Mouse (Mus musculus) midbrain, embryonic 15.5 days (tissue): ENCODE data around the gene Dhx40. TPM values are rescaled to one million over a fixed set of nuclear protein-coding genes. Genes with fewer than 3 reads are reported as not detected.

ENCODE experiments used
- ATAC-seq: fragments of 200-750 bp; cut with Nextera tagmentation; replicated peaks from 2 replicates; pipeline ENCODE4 v1.8.0; 2017; ENCODE audit warnings: moderate TSS enrichment
- H3K27ac ChIP-seq: fragments of 300-500 bp; sonication (generic); 2 replicates; pipeline ENCODE4 v1.5.1; 2015; ENCODE audit warnings: mild to moderate bottlenecking, inconsistent platforms
- H3K27me3 ChIP-seq: fragments of 300-500 bp; sonication (generic); replicated peaks from 2 replicates; pipeline ENCODE4 v1.6.1; 2015; ENCODE audit warnings: inconsistent platforms
- H3K36me3 ChIP-seq: fragments of 300-500 bp; sonication (generic); replicated peaks from 2 replicates; pipeline ENCODE4 v1.6.1; 2015; ENCODE audit warnings: inconsistent platforms
- H3K4me1 ChIP-seq: fragments of 300-500 bp; sonication (generic); 2 replicates; pipeline ENCODE4 v1.6.1; 2015; ENCODE audit warnings: inconsistent platforms
- H3K4me2 ChIP-seq: fragments of 300-500 bp; sonication (generic); 2 replicates; pipeline ENCODE4 v1.6.1; 2015; ENCODE audit warnings: inconsistent platforms, mild to moderate bottlenecking, moderate library complexity
- H3K4me3 ChIP-seq: fragments of 300-500 bp; sonication (generic); 2 replicates; pipeline ENCODE4 v1.5.1; 2015; ENCODE audit warnings: mild to moderate bottlenecking, inconsistent platforms
- H3K9ac ChIP-seq: fragments of 300-500 bp; sonication (generic); 2 replicates; pipeline ENCODE4 v1.6.1; 2015; ENCODE audit warnings: mild to moderate bottlenecking, inconsistent platforms
- H3K9me3 ChIP-seq: fragments of 300-500 bp; sonication (generic); 2 replicates; pipeline ENCODE4 v1.6.1; 2016; ENCODE audit warnings: inconsistent platforms
- WGBS: fragments of 180-500 bp; shearing (Covaris S2); methylation state at CpG from one replicate; pipeline ENCODE4 v1.1.7; 2015; ENCODE audit warnings: mixed read lengths; 5-methylcytosine and 5-hydroxymethylcytosine counted together
- polyA plus RNA-seq: library from polyadenylated mRNA; unstranded; fragments of >200 nt; fragmentation: Nextera tagmentation; extraction: Ambion mirVana; gene quantifications from 2 replicates; pipeline ENCODE4 v1.2.1, GENCODE M21; 2015

The Dhx40 gene
- polyA plus RNA-seq, 1 experiment from 2014 or later = 21.7 TPM

- Histone ChIP-seq H3K4me3 (no peak overlapping the region), H3K4me1 (peaks cover 28% of the 10 kb centered on the region), H3K27ac (peak overlapping the region; percentile 94; the same call in 1 of the 2 replicates), H3K4me2 (no peak overlapping the region), H3K36me3 (no peaks in the 10 kb centered on the region), H3K9ac (no peak overlapping the region), H3K9me3 (no peaks in the 10 kb centered on the region), H3K27me3 (no peaks in the 10 kb centered on the region)
- 96% methylated on average over 1 of the region's 1 CpGs for WGBS
- no peak for ATAC-seq
Observed at GRCm38 (mm10) chr11:86759226-86759625, 48.3 kb downstream of the Dhx40 start.

- Histone ChIP-seq H3K27me3 (no peaks in the 10 kb centered on the region), H3K4me1 (peaks cover 34% of the 10 kb centered on the region), H3K27ac (peak overlapping the region; percentile 94), H3K36me3 (no peaks in the 10 kb centered on the region), H3K9me3 (no peaks in the 10 kb centered on the region), H3K4me3 (peak overlapping the region; percentile 58), H3K4me2 (peak overlapping the region; percentile 64), H3K9ac (peak overlapping the region; percentile 71)
- ATAC-seq = no peak
- WGBS = 29% methylated on average over 6 of the region's 6 CpGs
Observed at GRCm38 (mm10) chr11:86758559-86758958, 49.0 kb downstream of the Dhx40 start.

- H3K9ac ChIP-seq = peak within 1 kb of the TSS; percentile 72
- no peaks in the 10 kb centered on the region for H3K9me3 ChIP-seq
- H3K27ac ChIP-seq = peak within 1 kb of the TSS; percentile 94
- H3K4me1 ChIP-seq = peaks cover 38% of the 10 kb centered on the region
- ATAC-seq = peak; percentile 97
- WGBS = under 1% methylated on average over 73 of the region's 73 CpGs
- H3K36me3 ChIP-seq = no peaks in the 10 kb centered on the region
- H3K4me2 ChIP-seq = peak within 1 kb of the TSS; percentile 87
- H3K27me3 ChIP-seq = no peaks in the 10 kb centered on the region
- H3K4me3 ChIP-seq = peak within 1 kb of the TSS; percentile 58
Observed at GRCm38 (mm10) chr11:86757480-86758371, 49.8 kb downstream of the Dhx40 start, which contains the start of gene Cltc. Gene Cltc (minus strand): TSS chr11:86757565.

GRCm38 (mm10) chr11:86757142-86757479 lies 50.4 kb downstream of the Dhx40 start:
- ATAC-seq = peak; percentile 81; the same call in 1 of the 2 replicates
- no peaks in the 10 kb centered on the region for H3K9me3 ChIP-seq
- no peaks in the 10 kb centered on the region for H3K27me3 ChIP-seq
- H3K4me1 ChIP-seq = peaks cover 38% of the 10 kb centered on the region
- peak overlapping the region; percentile 87 for H3K4me2 ChIP-seq
- peak overlapping the region; percentile 58 for H3K4me3 ChIP-seq
- H3K36me3 ChIP-seq = no peaks in the 10 kb centered on the region
- 0% methylated on average over 18 of the region's 18 CpGs for WGBS
- H3K9ac ChIP-seq = peak overlapping the region; percentile 72
- peak overlapping the region; percentile 94 for H3K27ac ChIP-seq

GRCm38 (mm10) chr11:86756156-86757141 lies 51.1 kb downstream of the Dhx40 start:
- H3K9ac ChIP-seq = peak overlapping the region; percentile 72
- H3K27ac ChIP-seq = peak overlapping the region; percentile 94
- H3K4me2 ChIP-seq = peak overlapping the region; percentile 87
- H3K36me3 ChIP-seq = no peaks in the 10 kb centered on the region
- H3K27me3 ChIP-seq = no peaks in the 10 kb centered on the region
- 2% methylated on average over 31 of the region's 31 CpGs for WGBS
- H3K4me1 ChIP-seq = peaks cover 38% of the 10 kb centered on the region
- peak; percentile 34 for ATAC-seq
- no peaks in the 10 kb centered on the region for H3K9me3 ChIP-seq
- H3K4me3 ChIP-seq = peak overlapping the region; percentile 58

GRCm38 (mm10) chr11:86752404-86752803 lies 55.1 kb downstream of the Dhx40 start:
- H3K4me1 ChIP-seq = peaks cover 31% of the 10 kb centered on the region

GRCm38 (mm10) chr11:86751010-86751409 lies 56.5 kb downstream of the Dhx40 start:
- no peak overlapping the region for H3K4me2 ChIP-seq
- H3K9me3 ChIP-seq = no peaks in the 10 kb centered on the region
- whole genome bisulfite sequencing = 95% methylated on average over 1 of the region's 1 CpGs
- no peak overlapping the region for H3K9ac ChIP-seq
- H3K4me1 ChIP-seq = peaks cover 31% of the 10 kb centered on the region
- no peak for ATAC-seq
- no peaks in the 10 kb centered on the region for H3K27me3 ChIP-seq
- no peak overlapping the region for H3K27ac ChIP-seq
- no peaks in the 10 kb centered on the region for H3K36me3 ChIP-seq
- no peak overlapping the region for H3K4me3 ChIP-seq

More at GRCm38 (mm10) chr11:86752404-86752803, 55.1 kb downstream of the Dhx40 start:
- Histone ChIP-seq H3K36me3 (no peaks in the 10 kb centered on the region), H3K4me3 (no peak overlapping the region), H3K4me2 (no peak overlapping the region), H3K9ac (no peak overlapping the region), H3K27me3 (no peaks in the 10 kb centered on the region), H3K9me3 (no peaks in the 10 kb centered on the region), H3K27ac (no peak overlapping the region)
- ATAC-seq = no peak

- Histone ChIP-seq H3K27ac (no peak overlapping the region), H3K9ac (no peak overlapping the region), H3K4me2 (no peak overlapping the region), H3K4me1 (peaks cover 22% of the 10 kb centered on the region), H3K9me3 (no peaks in the 10 kb centered on the region), H3K36me3 (no peaks in the 10 kb centered on the region), H3K4me3 (no peak overlapping the region), H3K27me3 (no peaks in the 10 kb centered on the region)
- ATAC-seq = no peak
- WGBS = 51% methylated on average over 3 of the region's 3 CpGs
Observed at GRCm38 (mm10) chr11:86749776-86750423, 57.6 kb downstream of the Dhx40 start.

- peaks cover 6% of the 10 kb centered on the region; the same call in 1 of the 2 replicates for H3K4me1 ChIP-seq
- no peak overlapping the region for H3K4me2 ChIP-seq
- no peaks in the 10 kb centered on the region for H3K9me3 ChIP-seq
- H3K27me3 ChIP-seq = no peaks in the 10 kb centered on the region
- ATAC-seq = no peak
- no peak overlapping the region for H3K27ac ChIP-seq
- 83% methylated on average over 3 of the region's 3 CpGs for WGBS
- no peak overlapping the region for H3K4me3 ChIP-seq
- no peak overlapping the region for H3K9ac ChIP-seq
- no peaks in the 10 kb centered on the region for H3K36me3 ChIP-seq
Observed at GRCm38 (mm10) chr11:86745634-86746404, 61.7 kb downstream of the Dhx40 start.

GRCm38 (mm10) chr11:86742605-86743004 lies 64.9 kb downstream of the Dhx40 start:
- Histone ChIP-seq H3K4me3 (no peak overlapping the region), H3K4me2 (no peak overlapping the region)

GRCm38 (mm10) chr11:86741505-86741904 lies 66.0 kb downstream of the Dhx40 start:
- H3K9ac ChIP-seq = no peak overlapping the region
- no peak for ATAC-seq
- H3K4me2 ChIP-seq = no peak overlapping the region
- no peak overlapping the region for H3K27ac ChIP-seq
- H3K9me3 ChIP-seq = no peaks in the 10 kb centered on the region
- H3K27me3 ChIP-seq = no peaks in the 10 kb centered on the region
- H3K36me3 ChIP-seq = no peaks in the 10 kb centered on the region
- H3K4me1 ChIP-seq = no peaks in the 10 kb centered on the region; the same call in 1 of the 2 replicates
- no peak overlapping the region for H3K4me3 ChIP-seq
- WGBS = 97% methylated on average over 5 of the region's 5 CpGs

More at GRCm38 (mm10) chr11:86742605-86743004, 64.9 kb downstream of the Dhx40 start:
- Histone ChIP-seq H3K9ac (no peak overlapping the region), H3K27ac (no peak overlapping the region), H3K9me3 (no peaks in the 10 kb centered on the region), H3K4me1 (peaks cover 4% of the 10 kb centered on the region; the same call in 1 of the 2 replicates), H3K27me3 (no peaks in the 10 kb centered on the region), H3K36me3 (no peaks in the 10 kb centered on the region)
- ATAC-seq = no peak
- WGBS = 52% methylated on average over 2 of the region's 2 CpGs
